Mouse (Mus musculus): ENCODE data around the gene Sobp. TPM values are rescaled to one million over a fixed set of nuclear protein-coding genes. Genes with fewer than 3 reads are reported as not detected.

The Sobp gene
- polyA plus RNA-seq, 1 experiment from 2014 or later: 0.03 TPM

- no peaks in the 10 kb centered on the region for H3K36me3 ChIP-seq (replicated peaks)
- H3K4me2 ChIP-seq: peak overlapping the region; percentile 25
- ATAC-seq (ENCODE audit: insufficient read depth): no peak
- 34% methylated on average over 13 of the region's 13 CpGs for WGBS (ENCODE audit: insufficient replicate concordance)
- H3K27ac ChIP-seq (replicated peaks): no peak overlapping the region
- H3K4me3 ChIP-seq (replicated peaks): no peak overlapping the region
- peaks cover 10% of the 10 kb centered on the region for H3K27me3 ChIP-seq
- peaks cover 4% of the 10 kb centered on the region; the same call in 1 of the 2 replicates for H3K4me1 ChIP-seq (replicated peaks)
- H3K9me3 ChIP-seq (replicated peaks): no peaks in the 10 kb centered on the region
- no peak overlapping the region for H3K9ac ChIP-seq
Measured at GRCm38 (mm10) chr10:42962655-42963054, 211.7 kb downstream of the Sobp start.

GRCm38 (mm10) chr10:42962181-42962601, 212.1 kb downstream of the Sobp start:
- 19% methylated on average over 6 of the region's 6 CpGs for WGBS (ENCODE audit: insufficient replicate concordance)
- peaks cover 14% of the 10 kb centered on the region for H3K27me3 ChIP-seq
- H3K4me1 ChIP-seq (replicated peaks): peaks cover 4% of the 10 kb centered on the region; the same call in 1 of the 2 replicates
- peak overlapping the region; percentile 25 for H3K4me2 ChIP-seq
- no peak overlapping the region for H3K27ac ChIP-seq (replicated peaks)
- no peak for ATAC-seq (ENCODE audit: insufficient read depth)
- H3K9me3 ChIP-seq (replicated peaks): no peaks in the 10 kb centered on the region
- no peak overlapping the region for H3K4me3 ChIP-seq (replicated peaks)
- H3K9ac ChIP-seq: no peak overlapping the region
- no peaks in the 10 kb centered on the region for H3K36me3 ChIP-seq (replicated peaks)

- H3K9me3 ChIP-seq (replicated peaks): no peaks in the 10 kb centered on the region
- H3K27ac ChIP-seq (replicated peaks): no peak overlapping the region
- no peak overlapping the region for H3K4me2 ChIP-seq
- 58% methylated on average over 6 of the region's 6 CpGs for WGBS (ENCODE audit: insufficient replicate concordance)
- H3K4me3 ChIP-seq (replicated peaks): no peak overlapping the region
- H3K9ac ChIP-seq: no peak overlapping the region
- no peaks in the 10 kb centered on the region for H3K36me3 ChIP-seq (replicated peaks)
- peaks cover 18% of the 10 kb centered on the region for H3K27me3 ChIP-seq
- ATAC-seq (ENCODE audit: insufficient read depth): no peak
- peaks cover 4% of the 10 kb centered on the region; the same call in 1 of the 2 replicates for H3K4me1 ChIP-seq (replicated peaks)
Measured at GRCm38 (mm10) chr10:42961771-42962170, 212.6 kb downstream of the Sobp start.

GRCm38 (mm10) chr10:42958686-42959085, 215.6 kb downstream of the Sobp start:
- no peak overlapping the region for H3K4me3 ChIP-seq (replicated peaks)
- peaks cover 26% of the 10 kb centered on the region for H3K27me3 ChIP-seq
- H3K36me3 ChIP-seq (replicated peaks): no peaks in the 10 kb centered on the region
- 53% methylated on average over 4 of the region's 4 CpGs for WGBS (ENCODE audit: insufficient replicate concordance)
- no peak overlapping the region for H3K4me2 ChIP-seq
- H3K9ac ChIP-seq: no peak overlapping the region
- no peak overlapping the region for H3K27ac ChIP-seq (replicated peaks)
- peaks cover 4% of the 10 kb centered on the region; the same call in 1 of the 2 replicates for H3K4me1 ChIP-seq (replicated peaks)
- no peaks in the 10 kb centered on the region for H3K9me3 ChIP-seq (replicated peaks)
- no peak for ATAC-seq (ENCODE audit: insufficient read depth)

- H3K9me3 ChIP-seq (replicated peaks): no peaks in the 10 kb centered on the region
Measured at GRCm38 (mm10) chr10:42957881-42958651, 216.3 kb downstream of the Sobp start.

GRCm38 (mm10) chr10:42955205-42955604, 219.1 kb downstream of the Sobp start:
- H3K4me3 ChIP-seq (replicated peaks): no peak overlapping the region
- no peak for ATAC-seq (ENCODE audit: insufficient read depth)

More at GRCm38 (mm10) chr10:42957881-42958651, 216.3 kb downstream of the Sobp start:
- no peak overlapping the region; the same call in 1 of the 2 replicates for H3K4me3 ChIP-seq (replicated peaks)
- no peak overlapping the region for H3K9ac ChIP-seq
- WGBS (ENCODE audit: insufficient replicate concordance): 7% methylated on average over 21 of the region's 21 CpGs
- H3K36me3 ChIP-seq (replicated peaks): no peaks in the 10 kb centered on the region
- H3K4me2 ChIP-seq: peak overlapping the region; percentile 41
- no peak overlapping the region for H3K27ac ChIP-seq (replicated peaks)
- peaks cover 4% of the 10 kb centered on the region; the same call in 1 of the 2 replicates for H3K4me1 ChIP-seq (replicated peaks)
- ATAC-seq (ENCODE audit: insufficient read depth): no peak
- H3K27me3 ChIP-seq: peaks cover 32% of the 10 kb centered on the region

GRCm38 (mm10) chr10:42953601-42954000, 220.7 kb downstream of the Sobp start:
- 49% methylated on average over 5 of the region's 5 CpGs for WGBS (ENCODE audit: insufficient replicate concordance)
- Histone ChIP-seq H3K27ac (replicated peaks) (no peak overlapping the region), H3K4me3 (replicated peaks) (no peak overlapping the region), H3K36me3 (replicated peaks) (no peaks in the 10 kb centered on the region), H3K9me3 (replicated peaks) (no peaks in the 10 kb centered on the region), H3K9ac (no peak overlapping the region), H3K27me3 (peaks cover 44% of the 10 kb centered on the region), H3K4me1 (replicated peaks) (peaks cover 4% of the 10 kb centered on the region; the same call in 1 of the 2 replicates), H3K4me2 (no peak overlapping the region)
- ATAC-seq (ENCODE audit: insufficient read depth): no peak

More at GRCm38 (mm10) chr10:42955205-42955604, 219.1 kb downstream of the Sobp start:
- WGBS (ENCODE audit: insufficient replicate concordance): 81% methylated on average over 3 of the region's 3 CpGs
- Histone ChIP-seq H3K27me3 (peaks cover 44% of the 10 kb centered on the region), H3K4me1 (replicated peaks) (peaks cover 4% of the 10 kb centered on the region; the same call in 1 of the 2 replicates), H3K27ac (replicated peaks) (no peak overlapping the region), H3K4me2 (no peak overlapping the region), H3K9ac (no peak overlapping the region), H3K36me3 (replicated peaks) (no peaks in the 10 kb centered on the region), H3K9me3 (replicated peaks) (no peaks in the 10 kb centered on the region)

Other genes with a start within 250 kb of the Sobp start
- not detected in 2 replicates for gene 9030612E09Rik, start 174 bp upstream of the Sobp start, polyA plus RNA-seq (2015; fragmentation: Nextera tagmentation; extraction: Ambion mirVana)
- 6.7 and 7.6 TPM in 2 replicates for gene Pdss2, start 47.0 kb upstream of the Sobp start, polyA plus RNA-seq (2015; fragmentation: Nextera tagmentation; extraction: Ambion mirVana)

Measured in liver, embryonic 15.5 days (tissue).